Mouse (Mus musculus) cerebellum, adult 9-11 months (tissue): Measurements from ENCODE around the gene Fgfr2.
A peak's percentile ranks its signal among the peaks of the same experiment; 100 is the strongest.

Source experiments
- DNase-seq: peaks from one replicate; pipeline ENCODE4 v3.0.0; 2022

Fgfr2 gene

DNA sequence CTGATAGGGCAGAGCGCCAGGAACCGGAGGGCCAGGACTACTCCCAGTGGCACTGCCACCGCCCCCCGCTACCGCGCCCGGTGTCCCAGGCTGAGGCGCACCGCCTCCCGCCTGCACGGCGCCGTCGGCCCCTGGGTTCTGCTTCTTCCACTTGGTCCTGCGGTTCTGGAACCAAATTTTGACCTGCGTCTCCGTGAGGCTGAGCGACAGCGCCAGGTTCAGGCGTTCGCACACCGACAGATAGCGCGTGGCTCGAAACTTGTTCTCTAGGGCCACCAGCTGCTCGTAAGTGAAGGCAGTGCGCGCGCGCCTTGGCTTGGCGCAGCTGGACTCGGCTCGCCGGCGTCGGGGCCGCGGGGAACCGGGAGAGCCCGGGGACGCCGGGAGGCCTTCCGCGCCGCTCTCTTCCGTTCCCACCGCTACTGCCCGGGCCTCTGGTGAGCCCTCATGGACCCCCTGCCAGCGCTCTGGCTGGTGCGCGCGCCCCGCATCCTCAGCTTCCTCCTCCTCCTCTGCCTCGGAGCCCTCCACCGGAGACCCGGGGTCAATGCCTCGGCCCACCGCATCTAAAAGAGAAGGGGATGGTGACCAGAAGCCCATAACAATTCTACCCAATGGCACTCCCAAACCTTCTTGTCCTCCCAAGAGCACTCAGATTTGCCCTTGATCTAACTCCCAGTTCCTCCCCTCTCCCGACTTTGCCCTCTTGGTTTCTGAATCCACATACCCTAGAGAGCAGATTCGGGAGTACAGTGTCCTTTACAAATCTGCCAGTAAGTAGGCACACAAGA is 525.7 kb downstream of the Fgfr2 start:
- DNase-seq, result no peak

DNA sequence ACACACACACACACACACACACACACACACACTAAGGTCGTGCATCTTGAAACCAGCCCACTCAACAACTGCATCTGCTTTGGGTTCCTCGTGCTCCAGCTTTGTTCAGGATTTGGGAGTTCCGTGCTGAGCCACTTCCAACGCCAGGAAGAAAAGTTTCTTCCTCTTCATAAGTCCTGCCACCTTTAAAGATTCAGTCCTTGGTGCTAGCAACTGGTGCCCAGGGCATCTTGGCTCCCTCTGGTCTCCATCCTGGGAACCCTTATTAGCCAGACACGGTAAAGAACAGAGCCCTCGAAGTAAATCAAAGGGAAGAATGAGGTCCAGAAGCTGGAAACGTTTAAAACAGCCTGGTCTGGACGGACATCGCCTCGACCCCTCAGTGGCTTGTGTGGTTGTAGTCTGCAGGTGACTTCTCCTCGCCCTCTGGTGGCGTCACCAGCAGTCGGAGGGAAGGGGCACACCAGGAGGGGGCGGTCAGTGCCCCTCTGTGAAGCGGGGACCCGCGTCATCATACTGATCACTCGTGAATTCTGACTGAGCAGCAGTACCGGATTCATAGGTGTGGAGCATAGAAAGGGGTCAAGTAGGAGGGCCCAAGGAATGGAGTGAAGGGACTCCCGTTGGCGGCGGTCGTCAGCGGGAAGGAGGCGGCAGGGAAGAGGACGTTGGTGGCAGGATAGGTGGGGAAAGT is 526.4 kb downstream of the Fgfr2 start:
- DNase-seq, result no peak

DNA sequence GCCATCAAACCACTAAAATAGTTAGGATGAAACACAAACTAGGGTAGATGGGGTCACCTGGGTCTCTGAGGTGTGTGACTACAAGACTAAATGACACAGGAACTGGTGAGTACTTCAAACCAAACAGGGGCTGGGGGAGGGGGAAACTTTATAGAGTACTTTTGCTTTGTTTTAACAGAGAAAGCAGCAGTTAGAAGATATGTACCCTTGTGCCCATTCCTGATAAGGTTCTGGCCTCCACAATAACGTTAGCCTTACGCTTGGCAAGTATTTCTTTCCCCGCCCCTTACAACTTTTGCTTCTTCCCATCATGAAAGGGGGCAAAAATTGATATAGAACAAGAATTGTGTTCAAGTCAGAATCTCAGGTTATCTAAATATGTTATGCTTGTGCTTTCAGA is 527.4 kb downstream of the Fgfr2 start:
- DNase-seq, result no peak

DNA sequence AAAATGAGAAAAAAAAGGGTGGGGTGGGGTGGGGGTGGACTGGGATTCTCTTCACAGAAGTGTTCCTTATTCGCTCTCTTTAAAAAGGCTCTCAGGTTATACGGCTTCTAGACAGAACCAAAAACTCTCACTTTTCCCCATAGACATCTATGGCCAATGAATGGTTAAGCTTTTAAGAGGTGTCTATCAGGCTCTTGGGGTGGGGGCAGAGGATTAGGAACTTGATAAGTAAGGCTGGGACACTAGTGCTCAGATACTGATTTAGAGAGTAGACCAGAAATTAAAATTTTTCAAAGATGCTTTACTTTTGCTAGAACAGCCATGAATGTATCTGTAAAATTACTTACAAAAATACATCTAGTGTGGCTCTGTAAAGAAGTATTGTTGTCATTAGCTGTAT is 528.8 kb downstream of the Fgfr2 start:
- DNase-seq, result no peak

DNA sequence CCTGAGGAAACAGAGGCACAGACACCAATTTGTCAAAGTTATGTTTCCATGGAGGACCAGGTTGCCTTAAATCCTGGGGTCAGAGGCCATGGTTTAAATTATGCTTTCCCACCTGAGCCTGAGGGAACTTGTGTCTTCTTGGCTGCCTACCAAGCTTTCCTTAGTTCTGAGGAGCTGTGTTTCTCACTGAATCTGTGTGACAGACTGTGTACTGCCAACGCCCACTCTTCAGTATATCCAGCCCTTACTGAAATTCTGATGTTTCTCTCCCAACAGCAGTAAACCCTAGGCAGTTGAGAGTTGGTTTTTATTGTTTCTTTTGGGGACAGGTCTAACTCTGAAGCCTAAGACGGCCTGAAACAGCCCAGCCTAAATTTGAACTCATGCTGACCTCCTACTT is 529.4 kb downstream of the Fgfr2 start:
- DNase-seq, result no peak

DNA sequence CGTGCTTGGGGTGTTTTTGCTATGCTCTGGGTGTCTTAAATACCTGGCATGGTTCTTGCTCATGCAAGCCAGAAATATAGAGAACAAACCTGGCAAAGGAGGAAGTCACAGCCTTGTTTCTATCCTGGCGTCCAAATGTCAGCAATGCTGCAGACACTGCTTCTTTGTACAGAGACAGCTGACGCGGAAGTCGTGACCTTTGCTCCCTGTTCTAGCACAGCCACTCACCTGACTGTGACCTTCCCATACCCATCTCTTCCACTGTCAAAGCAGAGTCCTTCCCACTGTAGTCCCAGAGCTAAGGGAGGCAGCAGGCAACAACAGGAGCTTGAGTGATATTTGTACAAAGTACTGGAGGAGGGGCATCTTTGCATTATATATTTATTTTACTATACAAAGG is 533.5 kb downstream of the Fgfr2 start:
- DNase-seq, result no peak

DNA sequence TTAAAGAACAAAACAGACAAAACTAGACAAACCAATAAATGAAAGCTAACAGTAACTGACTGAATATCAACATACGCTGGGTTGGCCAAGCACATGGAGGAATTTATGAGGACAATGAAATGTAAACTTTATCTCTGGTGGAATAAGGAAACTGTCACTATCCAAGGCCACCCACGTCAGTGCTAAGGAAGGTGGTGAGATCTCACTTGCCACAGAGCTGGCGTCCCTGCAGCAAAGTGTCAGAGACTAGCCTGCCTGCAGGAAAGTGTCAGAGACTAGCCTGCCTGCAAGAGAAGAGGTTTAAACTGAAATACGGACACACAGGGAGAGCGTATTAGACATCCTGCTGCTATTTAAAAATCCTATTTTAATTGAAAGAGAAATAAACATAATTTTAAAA is 536.0 kb downstream of the Fgfr2 start:
- no peak for DNase-seq

DNA sequence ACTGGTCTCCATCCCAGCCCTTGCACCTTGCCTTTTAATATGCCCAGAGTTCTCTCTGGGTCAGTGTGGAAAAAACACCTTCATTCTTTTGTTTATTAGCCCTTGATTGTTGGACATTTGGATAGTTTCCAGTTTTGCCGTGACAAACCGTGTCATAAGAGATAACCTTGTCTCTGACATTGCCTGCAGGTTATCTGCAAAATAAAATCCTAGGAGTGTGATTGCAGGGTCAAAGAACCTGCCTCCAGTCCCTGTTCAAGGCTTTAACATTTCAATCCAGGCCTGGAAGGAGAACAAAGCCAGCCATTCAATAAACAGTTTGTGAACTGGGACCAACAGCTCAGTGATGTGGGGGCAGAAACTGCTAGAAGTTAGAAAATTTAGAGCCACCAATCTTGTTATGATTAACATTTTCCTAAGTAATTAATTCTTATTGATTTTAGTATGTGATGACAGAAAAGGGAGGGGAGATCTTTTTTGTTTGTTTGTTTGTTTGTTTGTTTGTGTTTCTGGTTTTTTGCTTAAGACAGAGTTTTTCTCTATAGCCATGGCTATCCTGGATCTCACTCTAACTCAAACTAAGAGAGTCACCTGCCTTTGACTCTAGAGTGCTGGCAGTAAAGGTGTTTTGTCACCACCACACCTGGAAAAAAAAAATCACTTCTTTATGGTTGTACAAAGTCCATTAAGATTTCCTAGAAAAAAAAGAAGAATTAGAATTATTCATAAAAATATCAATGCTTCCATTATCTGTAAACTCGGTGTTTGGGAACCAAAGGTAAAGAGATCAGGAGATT is 537.3 kb downstream of the Fgfr2 start:
- DNase-seq, result no peak

DNA sequence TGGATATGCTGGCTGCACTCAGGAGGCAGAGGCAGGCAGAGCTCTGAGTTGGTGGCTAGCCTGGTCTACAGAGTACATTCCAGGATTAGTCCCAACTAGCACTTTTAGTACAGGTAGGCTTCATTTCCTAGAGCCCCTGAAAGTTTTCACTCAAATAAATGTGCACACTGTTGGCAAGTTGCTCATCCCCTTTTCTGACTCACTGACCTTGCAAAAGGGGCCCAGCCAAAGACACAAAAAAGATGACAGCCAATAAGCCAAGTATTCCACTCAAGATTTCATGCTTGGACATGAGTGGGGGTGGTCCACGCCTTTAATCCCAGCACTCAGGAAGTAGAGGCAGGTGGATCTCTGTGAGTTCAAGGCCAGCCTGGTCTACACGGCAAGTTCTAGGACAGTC is 541.7 kb downstream of the Fgfr2 start:
- DNase-seq, result no peak

DNA sequence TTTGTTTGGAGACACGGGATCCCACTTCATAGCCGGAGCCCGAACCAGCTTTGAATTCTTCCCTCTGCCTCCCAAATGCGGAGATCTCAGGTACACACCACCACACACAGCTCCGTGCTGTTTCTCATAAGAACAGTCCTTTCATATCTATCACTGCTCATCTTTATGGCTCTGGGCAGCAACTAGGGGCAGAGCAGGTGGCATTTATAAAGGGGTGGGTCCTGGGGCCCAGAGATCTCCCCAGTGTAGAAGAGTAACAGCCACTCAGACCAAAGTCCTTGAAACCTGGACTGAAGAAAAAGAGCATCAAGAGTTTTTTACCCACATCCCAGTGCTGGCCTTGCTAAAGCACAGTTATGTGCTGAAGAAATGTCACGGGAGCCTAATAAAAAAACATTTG is 542.6 kb downstream of the Fgfr2 start:
- DNase-seq, result no peak

DNA sequence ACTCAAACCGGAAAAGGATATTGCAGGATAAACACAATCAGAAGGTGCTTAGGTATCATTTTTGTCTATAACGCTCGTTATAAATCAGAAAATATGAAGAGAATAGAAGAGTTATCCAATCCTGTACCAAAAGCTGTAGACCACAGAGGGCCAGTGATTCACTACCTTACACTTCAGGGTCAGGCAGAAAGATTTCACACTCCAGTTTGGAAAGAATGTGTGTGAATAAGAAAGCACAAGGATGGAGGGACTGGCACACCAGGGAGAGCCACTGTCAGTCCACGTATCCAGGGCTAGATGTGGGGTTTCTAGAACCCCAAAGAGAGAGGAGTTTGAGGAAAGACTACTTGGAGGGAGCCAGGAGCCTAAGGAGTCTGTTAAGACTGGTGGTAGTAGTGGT is 546.3 kb downstream of the Fgfr2 start:
- no peak for DNase-seq

DNA sequence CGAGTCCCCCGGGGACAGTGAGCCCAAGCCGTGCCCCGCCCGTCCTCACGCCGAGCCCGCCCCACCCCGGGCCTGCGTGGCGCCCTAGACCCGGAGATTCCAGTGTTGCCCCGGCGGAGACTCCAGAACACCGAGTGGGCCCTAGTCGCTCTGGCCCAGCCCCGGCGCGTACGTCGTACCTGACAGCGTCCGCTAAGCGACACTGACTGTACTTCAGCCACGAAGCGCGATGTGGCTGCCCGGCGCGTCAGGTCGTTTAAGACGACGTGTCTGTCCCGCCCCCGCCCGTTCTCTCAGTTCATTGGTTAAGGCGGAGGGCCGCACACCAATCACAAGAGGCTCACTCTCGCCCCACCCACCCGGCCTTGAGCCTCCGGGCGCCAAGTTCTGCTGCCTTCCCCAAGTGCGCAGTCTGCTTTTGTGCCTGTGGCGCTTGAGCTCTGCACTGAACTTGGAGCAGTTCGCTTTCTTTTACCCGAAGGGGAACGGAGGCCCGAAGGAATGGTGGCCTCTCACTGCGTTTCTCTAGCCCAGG is 547.0 kb downstream of the Fgfr2 start, which contains the start of gene Oat:
Gene Oat, minus strand, starts transcription at position 283 of the 535 bp plus-strand sequence.
- DNase-seq, result peak; percentile 96

DNA sequence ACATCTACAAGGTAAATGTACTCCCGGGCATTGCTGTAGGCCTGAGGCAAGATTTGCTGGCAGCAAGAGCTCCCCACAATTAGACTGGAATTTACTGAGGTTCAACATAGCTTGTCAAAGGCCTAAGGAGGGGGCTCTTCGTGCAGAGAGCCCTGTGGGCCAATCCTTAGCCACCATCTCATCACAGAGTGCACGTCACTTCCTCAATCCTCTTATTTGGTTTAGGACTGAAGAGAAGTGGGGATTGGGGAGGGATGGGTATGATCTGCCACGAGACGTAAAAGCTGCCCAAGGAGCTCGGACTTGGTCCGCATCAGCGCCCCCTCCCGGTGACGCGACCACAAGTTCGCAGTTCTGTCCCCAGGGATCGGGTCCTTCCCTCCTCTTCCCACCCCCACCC is 547.5 kb downstream of the Fgfr2 start:
- DNase-seq, result peak; percentile 85

DNA sequence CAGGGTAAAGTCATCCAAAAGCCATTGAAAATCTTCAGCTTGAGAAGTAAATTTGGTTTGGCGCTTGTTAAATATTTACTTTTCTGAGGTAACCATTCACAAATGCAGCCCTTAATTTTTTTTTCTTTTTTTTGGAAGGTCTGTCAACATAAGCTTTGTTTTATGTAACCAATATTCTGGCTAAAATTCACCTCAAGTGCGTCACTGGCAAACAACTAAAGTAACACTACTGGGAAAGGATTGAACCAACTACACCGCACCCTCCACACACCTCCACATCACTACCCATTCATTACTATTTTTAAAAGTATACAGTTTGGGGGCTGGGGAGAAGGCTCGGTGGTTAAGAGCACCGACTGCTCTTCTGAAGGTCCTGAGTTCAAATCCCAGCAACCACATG is 548.5 kb downstream of the Fgfr2 start:
- DNase-seq, result no peak

DNA sequence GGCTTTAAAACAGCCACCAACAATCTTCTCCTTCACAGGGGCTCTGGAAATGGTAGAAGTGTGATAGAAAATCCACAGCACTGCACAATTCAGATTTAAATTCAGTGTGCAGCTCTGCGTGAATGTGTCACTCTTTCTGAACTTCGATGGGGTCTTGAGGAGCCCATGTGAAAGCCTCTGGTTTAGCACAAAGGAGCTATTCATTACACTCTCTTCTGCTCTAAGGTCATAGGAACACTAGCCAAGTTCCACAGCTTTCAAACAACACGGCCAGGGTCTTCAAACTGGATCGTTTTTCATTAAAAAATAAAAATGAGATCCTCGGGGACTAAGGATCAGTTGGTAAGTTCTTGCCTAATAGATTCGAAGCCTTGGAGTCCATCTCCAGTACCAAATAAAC is 549.9 kb downstream of the Fgfr2 start:
- no peak for DNase-seq

DNA sequence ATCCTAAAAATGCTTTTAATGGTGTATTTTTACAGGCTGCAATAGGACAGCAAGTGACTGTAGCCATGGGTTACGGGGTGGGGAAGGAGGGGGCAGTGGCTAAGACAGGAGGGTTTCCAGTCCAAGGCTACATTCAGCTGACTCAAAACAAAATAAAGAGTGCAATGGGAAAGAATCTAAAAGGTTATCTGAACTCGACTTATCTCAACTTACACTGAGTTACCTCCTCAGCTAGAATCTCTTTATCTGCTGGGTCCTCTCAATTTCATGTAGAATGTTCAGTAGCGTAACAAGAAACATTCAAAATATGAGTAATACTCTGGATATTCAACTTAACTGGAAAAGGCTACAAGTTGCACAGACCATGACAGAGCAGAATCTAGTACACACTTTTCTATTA is 550.4 kb downstream of the Fgfr2 start:
- DNase-seq, result no peak

DNA sequence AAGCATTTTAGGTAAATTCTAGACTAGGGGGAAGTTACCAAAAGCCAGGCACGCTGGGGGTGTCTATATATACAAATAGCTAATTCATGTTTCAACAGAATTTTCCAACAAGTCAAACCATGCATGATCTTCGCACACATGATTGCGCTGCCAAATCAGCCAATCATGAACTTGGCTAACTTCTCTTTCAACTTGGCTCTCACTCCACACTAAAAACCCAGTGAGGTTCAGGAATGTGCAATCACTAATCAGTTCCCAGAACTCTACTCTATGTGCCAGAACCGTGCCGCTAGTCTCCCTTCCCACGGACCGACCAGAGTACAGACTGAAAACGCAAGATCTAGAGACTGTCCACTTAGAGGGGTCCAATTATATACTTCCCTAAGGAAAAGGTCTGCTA is 551.7 kb downstream of the Fgfr2 start:
- no peak for DNase-seq

DNA sequence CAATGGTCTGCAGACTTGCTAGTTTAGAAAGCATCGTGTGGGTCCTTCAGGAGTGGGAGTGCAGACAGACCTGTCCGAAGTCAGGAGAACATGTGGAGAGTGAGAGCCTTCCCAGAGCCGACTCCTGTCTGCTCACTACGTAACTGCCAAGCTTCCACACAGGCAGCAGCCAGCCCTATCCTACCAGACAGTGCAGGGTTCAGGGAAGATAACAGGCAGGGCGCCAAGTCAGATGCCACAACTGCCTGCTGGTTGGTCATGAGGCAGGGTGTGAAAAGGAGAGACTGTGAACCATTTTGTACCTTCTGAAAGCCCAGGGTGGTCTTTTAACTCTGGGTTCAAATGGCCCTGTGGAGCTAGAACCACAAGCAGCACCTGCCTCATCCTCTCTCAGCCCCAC is 553.1 kb downstream of the Fgfr2 start:
- peak; percentile 36 for DNase-seq

DNA sequence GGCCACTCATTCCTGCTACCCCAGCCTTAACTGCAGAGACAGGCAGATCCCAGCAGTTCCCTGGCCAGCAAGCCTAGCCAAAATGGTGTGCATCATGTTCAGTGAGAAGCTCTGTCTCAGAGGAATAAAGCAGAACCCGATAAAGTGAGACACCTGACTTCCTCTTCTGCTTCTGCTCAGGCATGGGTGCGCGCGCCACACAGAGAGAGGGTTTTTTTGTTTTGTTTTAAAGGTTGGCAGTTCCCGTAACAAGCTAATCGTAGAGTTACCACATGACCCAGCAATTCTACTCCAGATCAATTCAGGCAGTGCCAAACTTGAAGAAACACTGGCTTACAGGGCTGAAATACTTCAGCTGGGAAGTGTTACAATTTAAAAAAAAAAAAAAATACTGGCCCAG is 554.3 kb downstream of the Fgfr2 start:
- no peak for DNase-seq

DNA sequence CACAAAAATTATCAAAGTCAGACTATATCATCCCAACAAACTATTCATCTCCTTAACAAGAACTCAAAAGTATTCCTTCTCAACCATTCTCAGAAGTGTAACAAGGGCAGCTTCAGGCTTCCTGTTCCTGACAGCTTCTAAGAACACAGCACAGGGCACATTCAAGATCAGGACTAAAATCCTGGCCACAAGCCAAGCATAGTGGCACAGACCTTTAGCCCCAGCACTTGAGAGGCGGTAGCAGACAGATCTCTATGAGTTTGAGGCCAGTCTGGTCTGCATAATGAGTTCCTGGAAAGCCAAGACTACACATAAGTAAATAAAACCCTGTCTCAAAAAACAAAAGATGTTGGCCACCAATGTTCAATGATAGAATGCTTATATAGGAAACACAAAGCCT is 557.3 kb downstream of the Fgfr2 start:
- DNase-seq, result no peak

DNA sequence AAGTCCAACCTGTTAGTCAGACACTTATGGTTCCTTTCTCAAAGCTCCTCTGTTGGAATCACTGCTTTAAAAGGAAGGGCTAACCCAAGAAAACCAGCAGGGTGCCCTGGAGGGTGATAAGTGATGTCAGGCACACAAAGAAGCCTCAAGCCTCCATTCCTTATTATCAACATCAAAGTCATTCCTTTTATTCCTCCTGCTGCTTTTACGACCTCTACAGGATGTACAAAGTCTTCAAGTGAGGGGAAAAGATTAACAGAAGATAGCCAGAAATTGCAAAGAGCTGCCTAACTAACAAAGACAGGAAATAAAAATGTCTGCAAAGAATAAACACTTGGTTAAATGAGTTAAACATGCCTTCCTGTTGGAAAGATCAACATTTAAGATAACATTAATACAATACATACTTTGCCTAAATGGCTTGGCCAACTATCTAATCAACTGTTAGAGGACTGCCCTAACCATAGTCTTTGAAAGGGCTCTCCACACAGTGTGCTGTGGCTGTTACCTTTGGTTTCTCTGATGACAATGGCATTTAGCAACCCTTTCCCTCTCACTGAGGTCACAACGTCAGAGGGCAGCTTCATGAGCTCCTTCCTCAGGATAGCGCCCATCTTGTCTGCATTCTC is 563.9 kb downstream of the Fgfr2 start:
- DNase-seq, result no peak

DNA sequence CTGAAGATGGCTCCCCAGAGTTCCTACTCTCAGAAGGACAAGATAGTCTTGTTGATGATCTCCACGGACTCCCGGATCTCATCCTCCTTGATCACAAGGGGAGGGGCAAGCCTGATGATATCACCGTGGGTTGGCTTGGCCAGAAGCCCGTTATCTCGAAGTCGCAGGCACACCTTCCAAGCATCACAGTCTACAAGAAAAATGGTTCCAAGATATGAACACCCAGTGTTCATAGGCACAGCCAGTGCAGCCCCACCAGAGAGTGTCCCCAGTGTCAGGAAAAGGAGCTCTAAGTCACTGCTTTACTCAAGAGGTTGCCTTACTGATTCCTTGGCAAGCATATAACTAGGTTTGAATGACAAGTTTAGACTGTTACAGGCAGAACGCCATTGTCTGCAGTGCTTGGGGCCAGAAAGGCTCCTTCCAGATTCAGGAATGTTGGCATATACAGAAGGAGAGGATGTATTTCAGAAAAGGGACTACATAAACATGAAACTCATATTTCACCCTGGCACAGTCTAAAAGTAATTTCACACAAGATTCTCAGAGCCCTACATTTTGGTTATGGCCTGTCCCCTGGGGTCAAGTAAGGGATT is 564.9 kb downstream of the Fgfr2 start:
- no peak for DNase-seq

DNA sequence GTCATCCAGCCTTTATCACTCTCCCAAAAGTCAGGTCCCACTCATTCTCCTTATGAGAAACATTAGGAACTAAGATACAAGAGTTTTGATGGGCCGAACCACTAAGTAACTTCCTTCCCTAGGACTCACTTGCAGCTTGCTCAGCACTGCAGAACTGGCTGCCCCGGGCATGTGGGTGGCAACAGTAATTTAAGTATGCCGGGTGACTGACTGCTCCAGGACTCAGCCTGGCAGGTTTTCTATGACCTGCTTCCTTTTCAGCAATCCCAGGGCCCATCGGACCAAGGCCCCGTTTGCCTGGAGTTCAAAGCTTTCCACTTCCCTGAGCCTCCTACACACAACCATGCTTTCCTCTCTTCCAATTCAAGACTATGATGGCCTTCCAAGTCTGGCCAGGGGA is 566.6 kb downstream of the Fgfr2 start:
- no peak for DNase-seq
